Mouse (Mus musculus): ENCODE measurements around the gene Atg7.
"Not testable (repeated sequence)": the region's sequence is repeated elsewhere in the genome, so short reads cannot be mapped to it uniquely, and the experiment has no call there.

The Atg7 gene

GRCm38 (mm10) chr6:114882675-114883074 lies 239.8 kb downstream of the Atg7 start:
- in situ Hi-C loops (cut with MboI; ENCODE audit: low pct_unique_long_range_greater_than_20kb in 1 of 2, low sequenced_read_pairs in 2 of 2, unreplicated experiment in 1 of 2) = no loop called here

- in situ Hi-C loops (cut with MboI; ENCODE audit: low pct_unique_long_range_greater_than_20kb in 1 of 2, low sequenced_read_pairs in 2 of 2, unreplicated experiment in 1 of 2) = no loop called here
These were observed 240.4 kb downstream of the Atg7 start for GRCm38 (mm10) chr6:114883261-114883740.

GRCm38 (mm10) chr6:114885129-114885528 lies 242.2 kb downstream of the Atg7 start:
- in situ Hi-C loops (cut with MboI; ENCODE audit: low pct_unique_long_range_greater_than_20kb in 1 of 2, low sequenced_read_pairs in 2 of 2, unreplicated experiment in 1 of 2) = no loop called here

GRCm38 (mm10) chr6:114886012-114886411 lies 243.1 kb downstream of the Atg7 start:
- in situ Hi-C loops (cut with MboI; ENCODE audit: low pct_unique_long_range_greater_than_20kb in 1 of 2, low sequenced_read_pairs in 2 of 2, unreplicated experiment in 1 of 2) = no loop called here

GRCm38 (mm10) chr6:114886504-114887361 lies 243.8 kb downstream of the Atg7 start:
- in situ Hi-C loops (cut with MboI; ENCODE audit: low pct_unique_long_range_greater_than_20kb in 1 of 2, low sequenced_read_pairs in 2 of 2, unreplicated experiment in 1 of 2) = no loop called here

- in situ Hi-C loops (cut with MboI; ENCODE audit: low pct_unique_long_range_greater_than_20kb in 1 of 2, low sequenced_read_pairs in 2 of 2, unreplicated experiment in 1 of 2) = no loop called here
These were observed 246.0 kb downstream of the Atg7 start for GRCm38 (mm10) chr6:114888922-114889321.

GRCm38 (mm10) chr6:114889971-114890370 lies 247.1 kb downstream of the Atg7 start:
- in situ Hi-C loops (cut with MboI; ENCODE audit: low pct_unique_long_range_greater_than_20kb in 1 of 2, low sequenced_read_pairs in 2 of 2, unreplicated experiment in 1 of 2) = not testable (repeated sequence)

GRCm38 (mm10) chr6:114890411-114891115 lies 247.7 kb downstream of the Atg7 start:
- in situ Hi-C loops (cut with MboI; ENCODE audit: low pct_unique_long_range_greater_than_20kb in 1 of 2, low sequenced_read_pairs in 2 of 2, unreplicated experiment in 1 of 2) = no loop called here

GRCm38 (mm10) chr6:114891272-114891671 lies 248.4 kb downstream of the Atg7 start:
- in situ Hi-C loops (cut with MboI; ENCODE audit: low pct_unique_long_range_greater_than_20kb in 1 of 2, low sequenced_read_pairs in 2 of 2, unreplicated experiment in 1 of 2) = no loop called here

- in situ Hi-C loops (cut with MboI; ENCODE audit: low pct_unique_long_range_greater_than_20kb in 1 of 2, low sequenced_read_pairs in 2 of 2, unreplicated experiment in 1 of 2) = no loop called here
These were observed 248.9 kb downstream of the Atg7 start for GRCm38 (mm10) chr6:114891771-114892170.

- in situ Hi-C loops (cut with MboI; ENCODE audit: low pct_unique_long_range_greater_than_20kb in 1 of 2, low sequenced_read_pairs in 2 of 2, unreplicated experiment in 1 of 2) = no loop called here
These were observed 249.5 kb downstream of the Atg7 start for GRCm38 (mm10) chr6:114892363-114892762.

GRCm38 (mm10) chr6:114893427-114894209 lies 250.7 kb downstream of the Atg7 start:
- in situ Hi-C loops (cut with MboI; ENCODE audit: low pct_unique_long_range_greater_than_20kb in 1 of 2, low sequenced_read_pairs in 2 of 2, unreplicated experiment in 1 of 2) = no loop called here

GRCm38 (mm10) chr6:114894548-114895106 lies 251.7 kb downstream of the Atg7 start:
- in situ Hi-C loops (cut with MboI; ENCODE audit: low pct_unique_long_range_greater_than_20kb in 1 of 2, low sequenced_read_pairs in 2 of 2, unreplicated experiment in 1 of 2) = no loop called here

GRCm38 (mm10) chr6:114895191-114895590 lies 252.3 kb downstream of the Atg7 start:
- in situ Hi-C loops (cut with MboI; ENCODE audit: low pct_unique_long_range_greater_than_20kb in 1 of 2, low sequenced_read_pairs in 2 of 2, unreplicated experiment in 1 of 2) = no loop called here

- in situ Hi-C loops (cut with MboI; ENCODE audit: low pct_unique_long_range_greater_than_20kb in 1 of 2, low sequenced_read_pairs in 2 of 2, unreplicated experiment in 1 of 2) = no loop called here
These were observed 253.4 kb downstream of the Atg7 start for GRCm38 (mm10) chr6:114896281-114896680.

GRCm38 (mm10) chr6:114898949-114899348 lies 256.1 kb downstream of the Atg7 start:
- in situ Hi-C loops (cut with MboI; ENCODE audit: low pct_unique_long_range_greater_than_20kb in 1 of 2, low sequenced_read_pairs in 2 of 2, unreplicated experiment in 1 of 2) = no loop called here

GRCm38 (mm10) chr6:114899652-114900051 lies 256.8 kb downstream of the Atg7 start:
- in situ Hi-C loops (cut with MboI; ENCODE audit: low pct_unique_long_range_greater_than_20kb in 1 of 2, low sequenced_read_pairs in 2 of 2, unreplicated experiment in 1 of 2) = no loop called here

GRCm38 (mm10) chr6:114900194-114900593 lies 257.3 kb downstream of the Atg7 start:
- in situ Hi-C loops (cut with MboI; ENCODE audit: low pct_unique_long_range_greater_than_20kb in 1 of 2, low sequenced_read_pairs in 2 of 2, unreplicated experiment in 1 of 2) = no loop called here

All from mouse embryonic stem cell (cell line).